Mouse (Mus musculus): ENCODE results near the gene Ago1. TPM values are rescaled to one million over a fixed set of nuclear protein-coding genes. Genes with fewer than 3 reads are reported as not detected.

The Ago1 gene
- polyA plus RNA-seq, 1 experiment from 2014 or later = 11.5 TPM

DNA sequence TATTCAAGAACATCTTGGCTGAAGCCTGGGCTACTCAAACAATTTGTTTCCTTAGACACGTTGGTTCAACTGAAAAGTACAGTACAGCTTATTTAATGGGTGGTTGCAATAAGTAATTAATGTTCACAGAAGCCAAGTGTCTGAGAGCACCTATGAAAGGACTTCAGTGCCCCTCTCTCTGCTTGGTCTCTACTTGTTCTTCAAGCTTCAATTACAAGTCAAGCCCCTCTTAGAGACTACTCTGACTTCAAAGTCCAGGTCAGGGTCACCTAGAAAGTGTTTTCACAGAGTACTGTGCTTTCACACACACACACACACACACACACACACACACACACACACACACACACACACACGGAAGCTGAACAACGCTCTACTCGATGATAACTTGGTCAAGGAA is 25.0 kb upstream of the Ago1 start:
- no peaks in the 10 kb centered on the region for H3K9me3 ChIP-seq
- H3K4me1 ChIP-seq (replicated peaks) = no peaks in the 10 kb centered on the region
- 90% methylated on average over 4 of the region's 4 CpGs for WGBS
- no peak overlapping the region for H3K9ac ChIP-seq
- no peak overlapping the region for H3K4me3 ChIP-seq
- no peak overlapping the region for H3K4me2 ChIP-seq
- no peak for ATAC-seq (ENCODE audit: low read depth)
- no peaks in the 10 kb centered on the region for H3K27me3 ChIP-seq
- H3K27ac ChIP-seq (replicated peaks) = no peak overlapping the region
- peaks cover 72% of the 10 kb centered on the region for H3K36me3 ChIP-seq

DNA sequence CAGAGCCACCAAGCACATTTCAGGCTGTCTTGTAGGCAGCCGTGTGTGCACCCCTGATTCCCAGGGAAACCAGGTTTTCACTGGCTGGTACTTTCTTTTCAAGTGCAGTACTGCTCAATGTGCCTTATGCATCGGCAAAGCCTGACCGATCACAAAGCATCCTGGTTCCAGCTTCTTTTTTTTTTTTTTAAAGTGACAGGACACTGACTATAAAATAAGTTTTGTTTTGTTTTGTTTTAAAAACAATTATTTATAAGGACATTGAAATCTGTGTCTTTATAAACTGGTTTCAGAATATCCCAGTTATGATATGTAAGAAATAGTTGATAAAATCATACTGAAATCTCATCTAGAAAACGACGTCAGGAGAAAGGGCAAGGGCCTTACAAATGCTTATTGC is 23.6 kb upstream of the Ago1 start:
- H3K27me3 ChIP-seq = no peaks in the 10 kb centered on the region
- H3K4me3 ChIP-seq = no peak overlapping the region
- H3K9ac ChIP-seq = no peak overlapping the region
- no peaks in the 10 kb centered on the region for H3K4me1 ChIP-seq (replicated peaks)
- H3K4me2 ChIP-seq = no peak overlapping the region
- H3K9me3 ChIP-seq = no peaks in the 10 kb centered on the region
- peaks cover 61% of the 10 kb centered on the region for H3K36me3 ChIP-seq
- H3K27ac ChIP-seq (replicated peaks) = no peak overlapping the region
- ATAC-seq (ENCODE audit: low read depth) = no peak
- 58% methylated on average over 5 of the region's 5 CpGs for WGBS

DNA sequence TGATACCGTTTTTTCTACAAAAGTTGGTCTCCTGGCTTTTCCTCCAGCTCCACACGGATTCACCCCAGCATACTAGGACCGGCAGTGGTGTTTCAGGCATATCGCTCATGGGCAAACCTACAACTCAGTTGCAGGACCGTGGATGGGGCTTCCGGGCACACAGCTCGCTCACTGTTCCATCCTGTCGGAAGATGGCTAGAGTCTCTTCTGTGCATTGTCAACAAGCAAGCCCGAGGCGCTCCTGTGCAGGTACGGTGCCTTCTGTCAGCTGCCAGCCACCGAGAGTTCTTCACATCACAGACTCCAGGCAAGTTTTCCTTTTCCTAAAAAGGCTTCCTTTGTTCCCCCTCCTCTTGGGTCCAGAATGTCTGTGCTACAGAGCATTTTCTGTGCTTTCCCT is 22.3 kb upstream of the Ago1 start:
- Histone ChIP-seq H3K9ac (no peak overlapping the region), H3K9me3 (no peaks in the 10 kb centered on the region), H3K36me3 (peaks cover 49% of the 10 kb centered on the region), H3K27ac (replicated peaks) (no peak overlapping the region), H3K4me3 (no peak overlapping the region), H3K4me1 (replicated peaks) (no peaks in the 10 kb centered on the region), H3K4me2 (no peak overlapping the region), H3K27me3 (no peaks in the 10 kb centered on the region)
- whole genome bisulfite sequencing = 86% methylated on average over 12 of the region's 12 CpGs
- no peak for ATAC-seq (ENCODE audit: low read depth)

DNA sequence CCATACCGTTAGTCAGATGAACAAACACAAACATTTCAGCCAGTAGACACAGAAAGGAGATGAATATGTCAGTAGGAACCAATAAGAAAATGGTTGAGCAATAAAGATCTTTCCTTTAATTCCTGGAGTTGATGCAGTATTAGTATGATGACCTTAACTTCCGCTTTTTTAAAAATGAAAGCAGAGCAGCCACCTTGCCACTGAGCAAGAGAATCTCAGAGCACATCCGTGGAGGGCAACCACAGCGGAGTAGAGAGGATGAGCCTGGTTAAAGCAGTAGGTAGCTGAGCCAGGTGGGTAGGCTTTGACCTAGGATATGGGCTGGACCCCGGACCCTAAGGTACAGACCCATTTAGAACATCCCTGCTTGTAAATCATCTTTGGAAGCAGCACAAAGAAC is 21.4 kb upstream of the Ago1 start:
- ATAC-seq (ENCODE audit: low read depth) = no peak
- Histone ChIP-seq H3K9me3 (no peaks in the 10 kb centered on the region), H3K4me3 (no peak overlapping the region), H3K4me1 (replicated peaks) (no peaks in the 10 kb centered on the region), H3K9ac (no peak overlapping the region), H3K27ac (replicated peaks) (no peak overlapping the region), H3K36me3 (peaks cover 41% of the 10 kb centered on the region), H3K4me2 (no peak overlapping the region), H3K27me3 (no peaks in the 10 kb centered on the region)
- WGBS = 89% methylated on average over 5 of the region's 5 CpGs

DNA sequence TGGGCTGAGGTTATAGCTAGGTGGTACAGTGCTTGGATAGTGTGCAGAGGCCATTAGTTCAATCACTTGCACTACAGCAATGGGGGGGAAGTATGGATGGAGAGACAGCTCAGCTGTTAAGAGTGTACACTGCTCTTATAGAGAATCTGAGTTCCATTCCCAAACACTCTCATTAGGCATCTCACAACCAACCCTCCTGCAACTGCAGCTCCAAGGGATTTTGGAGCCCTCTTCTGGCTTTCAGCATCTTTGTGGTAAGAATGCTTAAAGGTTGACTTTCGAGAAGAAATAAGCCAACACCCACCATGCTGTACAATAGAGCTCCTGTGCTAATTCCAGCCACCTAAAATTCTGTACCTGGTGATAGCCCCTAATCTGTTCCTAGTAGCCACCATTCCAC is 17.8 kb upstream of the Ago1 start:
- H3K36me3 ChIP-seq = peaks cover 20% of the 10 kb centered on the region
- ATAC-seq (ENCODE audit: low read depth) = no peak
- H3K27me3 ChIP-seq = no peaks in the 10 kb centered on the region
- H3K4me1 ChIP-seq (replicated peaks) = no peaks in the 10 kb centered on the region
- WGBS = 76% methylated on average over 1 of the region's 1 CpGs
- H3K9me3 ChIP-seq = no peaks in the 10 kb centered on the region
- H3K9ac ChIP-seq = no peak overlapping the region
- no peak overlapping the region for H3K4me2 ChIP-seq
- H3K4me3 ChIP-seq = no peak overlapping the region
- no peak overlapping the region for H3K27ac ChIP-seq (replicated peaks)

DNA sequence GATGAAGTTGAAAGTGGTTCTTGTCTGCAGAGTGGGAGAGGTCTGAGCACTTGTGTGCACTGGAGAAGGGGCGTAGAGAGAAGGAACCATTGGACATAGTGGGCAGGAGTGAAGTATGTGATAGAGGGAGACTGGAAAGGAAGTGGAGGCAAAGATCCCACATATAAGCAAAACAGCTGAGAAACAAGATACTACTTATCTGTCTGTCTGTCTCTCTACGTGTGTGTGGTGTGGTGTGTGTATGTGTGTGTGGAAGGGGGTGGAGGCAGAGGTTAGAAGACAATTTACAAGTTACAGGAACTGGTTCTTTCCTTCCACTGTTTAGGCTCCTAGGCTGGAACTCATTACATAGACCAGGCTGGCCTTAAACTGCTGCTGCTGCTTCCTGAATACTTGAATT is 16.7 kb upstream of the Ago1 start:
- Histone ChIP-seq H3K36me3 (0 out of 2 replicates have a peak, but pooled peaks cover 9% of the 10 kb centered on the region), H3K9ac (no peak overlapping the region), H3K4me3 (no peak overlapping the region), H3K4me2 (no peak overlapping the region), H3K27me3 (no peaks in the 10 kb centered on the region), H3K9me3 (no peaks in the 10 kb centered on the region), H3K4me1 (replicated peaks) (no peaks in the 10 kb centered on the region), H3K27ac (replicated peaks) (no peak overlapping the region)
- no peak for ATAC-seq (ENCODE audit: low read depth)
- WGBS = 86% methylated on average over 2 of the region's 2 CpGs

DNA sequence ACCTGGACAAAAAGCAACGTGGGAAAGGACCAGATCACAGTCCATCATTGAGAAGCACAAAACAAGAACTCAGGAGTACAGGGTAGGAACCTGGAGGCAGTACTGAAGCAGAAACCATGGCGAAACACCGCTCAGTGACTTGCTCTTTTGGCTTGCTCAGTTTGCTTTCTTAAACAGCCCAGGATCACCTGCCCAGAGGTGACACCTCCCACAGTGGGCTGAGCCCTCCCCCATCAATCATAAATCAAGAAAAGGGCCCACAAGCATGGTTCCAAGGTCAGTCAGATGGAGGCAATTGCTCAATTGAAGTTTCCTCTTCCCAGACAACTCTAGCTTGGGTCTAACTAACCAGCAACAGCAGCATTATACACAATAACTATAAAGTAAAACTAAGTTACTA is 15.5 kb upstream of the Ago1 start:
- no peak overlapping the region for H3K4me2 ChIP-seq
- 90% methylated on average over 3 of the region's 3 CpGs for WGBS
- ATAC-seq (ENCODE audit: low read depth) = no peak
- no peak overlapping the region for H3K27ac ChIP-seq (replicated peaks)
- H3K27me3 ChIP-seq = no peaks in the 10 kb centered on the region
- H3K9me3 ChIP-seq = no peaks in the 10 kb centered on the region
- 0 out of 2 replicates have a peak, but pooled peaks cover 5% of the 10 kb centered on the region for H3K36me3 ChIP-seq
- no peaks in the 10 kb centered on the region for H3K4me1 ChIP-seq (replicated peaks)
- H3K9ac ChIP-seq = no peak overlapping the region
- H3K4me3 ChIP-seq = no peak overlapping the region

DNA sequence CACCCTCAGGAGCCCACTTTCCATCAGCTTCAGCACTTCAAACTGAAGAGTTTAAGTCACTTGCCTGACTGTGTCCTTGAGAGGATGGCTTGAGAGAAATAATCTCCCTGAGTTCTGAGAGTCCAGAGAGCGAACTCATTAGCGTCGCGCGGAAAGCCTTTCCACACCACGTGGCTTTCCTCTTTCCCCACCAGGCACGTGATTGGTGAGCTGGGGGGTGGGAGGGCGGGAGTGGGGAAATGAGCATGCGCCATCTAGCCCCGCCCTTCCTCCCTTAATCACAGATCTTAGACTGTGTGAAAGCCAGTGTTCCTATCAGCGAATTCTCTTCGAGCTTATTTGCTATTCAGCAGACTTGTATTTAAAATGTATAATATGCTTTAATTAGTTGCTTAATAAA is 14.6 kb upstream of the Ago1 start:
- Histone ChIP-seq H3K9ac (no peak overlapping the region), H3K4me1 (replicated peaks) (no peaks in the 10 kb centered on the region), H3K4me2 (no peak overlapping the region), H3K4me3 (no peak overlapping the region), H3K27ac (replicated peaks) (no peak overlapping the region), H3K9me3 (no peaks in the 10 kb centered on the region), H3K27me3 (no peaks in the 10 kb centered on the region), H3K36me3 (no peaks in the 10 kb centered on the region)
- WGBS = 76% methylated on average over 12 of the region's 12 CpGs
- no peak for ATAC-seq (ENCODE audit: low read depth)

DNA sequence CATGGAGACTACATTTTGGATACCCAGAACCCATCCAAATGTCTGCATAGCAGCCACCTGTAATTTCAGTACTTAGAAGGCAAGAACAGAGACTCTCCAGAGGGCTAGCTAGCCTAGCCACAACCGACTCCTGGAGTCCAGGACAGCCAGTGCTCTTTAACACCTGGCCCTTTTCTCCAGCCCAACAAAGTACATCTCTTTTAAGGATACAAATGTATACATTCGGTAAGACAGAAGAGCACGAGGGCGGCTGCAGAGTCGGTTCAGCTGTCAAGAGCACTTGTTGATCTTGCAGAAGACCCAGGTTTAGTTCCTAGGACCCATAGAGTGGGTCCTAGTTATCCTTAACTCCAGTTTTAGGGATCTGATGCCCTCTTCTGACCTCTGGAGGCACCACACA is 13.1 kb upstream of the Ago1 start:
- Histone ChIP-seq H3K9me3 (no peaks in the 10 kb centered on the region), H3K9ac (no peak overlapping the region), H3K27ac (replicated peaks) (no peak overlapping the region), H3K4me1 (replicated peaks) (no peaks in the 10 kb centered on the region), H3K4me2 (no peak overlapping the region), H3K36me3 (no peaks in the 10 kb centered on the region), H3K4me3 (no peak overlapping the region), H3K27me3 (no peaks in the 10 kb centered on the region)
- ATAC-seq (ENCODE audit: low read depth) = no peak
- WGBS = 97% methylated on average over 5 of the region's 5 CpGs

DNA sequence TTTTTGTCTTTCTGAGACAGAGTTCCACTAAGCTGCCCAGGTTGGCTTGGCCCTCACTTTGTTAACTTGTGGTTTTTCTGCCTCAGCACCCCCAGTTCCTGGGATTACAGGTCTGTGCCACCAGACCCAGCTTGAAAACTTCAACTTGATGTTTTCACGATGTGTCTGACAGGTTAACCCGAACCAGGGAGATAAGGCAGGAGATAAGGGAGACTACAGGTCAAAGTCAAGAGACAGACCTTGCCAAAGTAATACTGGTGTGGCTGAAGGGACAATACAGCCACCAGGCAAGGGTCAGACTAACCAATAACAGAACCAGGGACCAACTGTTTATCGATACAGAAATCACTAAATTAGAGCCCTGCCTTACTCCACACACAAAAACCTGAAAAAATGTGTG is 11.9 kb upstream of the Ago1 start:
- Histone ChIP-seq H3K9me3 (no peaks in the 10 kb centered on the region), H3K9ac (no peak overlapping the region), H3K27ac (replicated peaks) (no peak overlapping the region), H3K4me2 (no peak overlapping the region), H3K4me1 (replicated peaks) (no peaks in the 10 kb centered on the region), H3K4me3 (no peak overlapping the region), H3K27me3 (no peaks in the 10 kb centered on the region), H3K36me3 (no peaks in the 10 kb centered on the region)
- no peak for ATAC-seq (ENCODE audit: low read depth)
- 84% methylated on average over 3 of the region's 3 CpGs for WGBS

DNA sequence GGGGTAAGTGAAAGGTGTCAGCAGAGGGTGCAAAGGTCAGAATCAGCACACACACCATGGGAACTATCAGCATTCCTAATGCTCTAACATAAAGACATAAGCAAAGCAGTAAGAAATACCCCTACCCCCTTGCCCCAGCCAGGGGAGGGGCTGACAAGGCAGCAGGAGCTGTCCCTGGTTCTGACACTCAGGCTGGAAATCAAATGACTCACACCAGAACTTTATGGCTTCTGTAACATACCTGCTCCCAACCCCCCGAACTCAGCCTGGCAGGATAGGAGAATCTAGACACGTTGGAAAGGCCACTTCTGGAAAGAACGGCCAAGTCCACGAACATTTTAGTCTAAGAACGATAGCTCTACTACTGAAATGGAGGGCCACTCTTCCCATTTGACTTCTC is 4.6 kb upstream of the Ago1 start:
- no peak for ATAC-seq (ENCODE audit: low read depth)
- no peaks in the 10 kb centered on the region for H3K36me3 ChIP-seq
- 0 out of 2 replicates have a peak, but pooled peaks cover 6% of the 10 kb centered on the region for H3K4me1 ChIP-seq (replicated peaks)
- WGBS = 51% methylated on average over 5 of the region's 5 CpGs
- no peak overlapping the region for H3K9ac ChIP-seq
- H3K9me3 ChIP-seq = no peaks in the 10 kb centered on the region
- no peak overlapping the region for H3K27ac ChIP-seq (replicated peaks)
- H3K4me3 ChIP-seq = no peak overlapping the region
- H3K4me2 ChIP-seq = no peak overlapping the region
- H3K27me3 ChIP-seq = no peaks in the 10 kb centered on the region

DNA sequence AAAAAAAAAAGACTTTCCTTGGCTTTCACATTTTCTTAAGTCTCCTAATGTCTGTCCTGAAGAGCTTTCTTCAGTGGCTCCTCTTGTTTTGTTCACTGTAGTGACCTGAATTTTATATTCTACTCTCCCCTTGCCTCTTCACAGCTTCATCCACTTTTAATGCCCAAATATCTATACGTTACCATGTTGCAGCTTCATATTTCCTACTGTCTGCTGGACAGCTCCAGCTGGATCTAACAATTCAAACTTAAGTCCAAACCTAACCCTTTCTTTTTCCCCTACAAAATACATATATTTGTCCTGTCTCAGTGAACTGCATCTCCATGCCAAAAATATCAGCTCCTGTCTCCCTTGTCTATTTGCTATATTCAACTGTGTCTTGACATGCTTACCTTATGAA is 951 bp upstream of the Ago1 start:
- Histone ChIP-seq H3K27me3 (no peaks in the 10 kb centered on the region), H3K4me1 (replicated peaks) (peaks cover 39% of the 10 kb centered on the region), H3K4me2 (peak overlapping the region; percentile 68), H3K4me3 (peak overlapping the region; percentile 98; the same call in 1 of the 2 replicates), H3K27ac (replicated peaks) (0 out of 2 replicates have a peak overlapping the region, but pooled peaks have one; percentile 99), H3K9ac (no peak overlapping the region), H3K36me3 (no peaks in the 10 kb centered on the region), H3K9me3 (no peaks in the 10 kb centered on the region)
- ATAC-seq (ENCODE audit: low read depth) = no peak
- WGBS = 64% methylated on average over 1 of the region's 1 CpGs

DNA sequence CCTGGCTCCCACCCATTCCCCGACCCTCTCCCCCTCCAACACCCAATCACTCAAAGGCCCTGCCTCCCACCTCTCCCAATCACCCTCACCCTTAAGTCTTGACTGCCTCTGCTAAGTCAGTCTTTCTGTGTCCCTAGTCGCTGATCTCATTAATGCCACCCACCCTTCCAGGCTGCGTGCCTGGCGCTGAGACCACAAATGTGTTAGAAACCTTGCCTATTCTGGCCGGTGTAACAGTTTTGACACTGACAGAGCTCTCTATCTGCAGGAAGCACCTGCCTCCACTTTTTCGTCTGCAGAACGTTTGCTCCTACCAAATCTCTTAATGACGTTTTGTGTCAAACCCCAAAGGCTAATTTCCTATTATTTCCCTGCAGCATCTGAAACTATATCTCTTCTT is 542 bp upstream of the Ago1 start:
- no peaks in the 10 kb centered on the region for H3K36me3 ChIP-seq
- H3K9ac ChIP-seq = peak overlapping the region; percentile 69
- H3K27me3 ChIP-seq = no peaks in the 10 kb centered on the region
- 5% methylated on average over 8 of the region's 8 CpGs for WGBS
- H3K4me3 ChIP-seq = peak overlapping the region; percentile 98
- no peak for ATAC-seq (ENCODE audit: low read depth)
- H3K4me1 ChIP-seq (replicated peaks) = peaks cover 43% of the 10 kb centered on the region
- H3K9me3 ChIP-seq = no peaks in the 10 kb centered on the region
- H3K4me2 ChIP-seq = peak overlapping the region; percentile 68
- H3K27ac ChIP-seq (replicated peaks) = peak overlapping the region; percentile 99
